Mouse (Mus musculus) layer of hippocampus, adult 18-20 months (tissue): Measurements from ENCODE around the gene Fcamr. TPM values are rescaled to one million over a fixed set of nuclear protein-coding genes. Genes with fewer than 3 reads are reported as not detected.

Source experiments
- DNase-seq, 2 experiments: peaks; one replicate each; pipeline ENCODE4 v3.0.0; 2022; ENCODE audit warnings: low spot score in 2 of 2
- total RNA-seq, 2 experiments: library from RNA; stranded (reverse); gene quantifications; 2 replicates each; pipeline ENCODE4 v1.2.3; 2021

Gene Fcamr
- total RNA-seq, 2 experiments from 2014 or later, result not detected

GRCm38 (mm10) chr1:130801511-130801910 lies 809 bp downstream of the Fcamr start:
- no peak for DNase-seq

- no peak for DNase-seq
Measured at GRCm38 (mm10) chr1:130802976-130803375, 2.3 kb downstream of the Fcamr start.

GRCm38 (mm10) chr1:130804279-130804678 lies 3.6 kb downstream of the Fcamr start:
- no peak for DNase-seq

GRCm38 (mm10) chr1:130810906-130811305 lies 10.2 kb downstream of the Fcamr start:
- no peak for DNase-seq

- no peak for DNase-seq
Measured at GRCm38 (mm10) chr1:130811316-130811715, 10.6 kb downstream of the Fcamr start.

GRCm38 (mm10) chr1:130819737-130820136 lies 19.0 kb downstream of the Fcamr start:
- no peak for DNase-seq

GRCm38 (mm10) chr1:130820316-130821148 lies 19.8 kb downstream of the Fcamr start:
- DNase-seq, result no peak

- DNase-seq, result no peak
Measured at GRCm38 (mm10) chr1:130821149-130821471, 20.4 kb downstream of the Fcamr start.

GRCm38 (mm10) chr1:130821911-130822625 lies 21.4 kb downstream of the Fcamr start:
- no peak for DNase-seq

GRCm38 (mm10) chr1:130826448-130826847 lies 25.7 kb downstream of the Fcamr start, which contains the start of gene Pigr:
Pigr (plus strand) TSS chr1:130826684.
- no peak for DNase-seq

GRCm38 (mm10) chr1:130828656-130829055 lies 28.0 kb downstream of the Fcamr start:
- no peak for DNase-seq

GRCm38 (mm10) chr1:130829906-130830830 lies 29.5 kb downstream of the Fcamr start:
- no peak for DNase-seq

- no peak for DNase-seq
Measured at GRCm38 (mm10) chr1:130832230-130833149, 31.8 kb downstream of the Fcamr start.

- peak; percentile 7 to 69 for DNase-seq
Measured at GRCm38 (mm10) chr1:130835161-130835936, 34.6 kb downstream of the Fcamr start.

GRCm38 (mm10) chr1:130838288-130838687 lies 37.6 kb downstream of the Fcamr start:
- DNase-seq, result peak in 1 of 2 experiments; percentile 8

GRCm38 (mm10) chr1:130840599-130841379 lies 40.1 kb downstream of the Fcamr start:
- DNase-seq, result no peak

- no peak for DNase-seq
Measured at GRCm38 (mm10) chr1:130841621-130842020, 40.9 kb downstream of the Fcamr start.

- no peak for DNase-seq
Measured at GRCm38 (mm10) chr1:130844516-130844915, 43.8 kb downstream of the Fcamr start.
